Mouse (Mus musculus): ENCODE data around the gene Kalrn. TPM values are rescaled to one million over a fixed set of nuclear protein-coding genes. Genes with fewer than 3 reads are reported as not detected.
A peak's percentile ranks its signal among the peaks of the same experiment; 100 is the strongest.

The Kalrn gene
- 9.2 and 9.8 TPM in 2 replicates for polyA plus RNA-seq (2015; fragmentation: Nextera tagmentation; extraction: Ambion mirVana)

- Histone ChIP-seq H3K4me3 (peak within 1 kb of the TSS; percentile 69), H3K27ac (peak within 1 kb of the TSS; percentile 92), H3K4me2 (peak within 1 kb of the TSS; percentile 93), H3K36me3 (no peaks in the 10 kb centered on the region), H3K27me3 (peaks cover 7% of the 10 kb centered on the region), H3K9ac (peak within 1 kb of the TSS; percentile 95), H3K4me1 (peaks cover 17% of the 10 kb centered on the region), H3K9me3 (no peaks in the 10 kb centered on the region)
- WGBS, result under 1% methylated on average over 48 of the region's 84 CpGs
- ATAC-seq (ENCODE audit: insufficient number of reproducible peaks, low FRiP score, low TSS enrichment, low read depth), result peak; percentile 88
Observed at GRCm38 (mm10) chr16:34573151-34573802, at the start of gene Kalrn. Gene Kalrn, minus strand, starts transcription at chr16:34573532.

DNA sequence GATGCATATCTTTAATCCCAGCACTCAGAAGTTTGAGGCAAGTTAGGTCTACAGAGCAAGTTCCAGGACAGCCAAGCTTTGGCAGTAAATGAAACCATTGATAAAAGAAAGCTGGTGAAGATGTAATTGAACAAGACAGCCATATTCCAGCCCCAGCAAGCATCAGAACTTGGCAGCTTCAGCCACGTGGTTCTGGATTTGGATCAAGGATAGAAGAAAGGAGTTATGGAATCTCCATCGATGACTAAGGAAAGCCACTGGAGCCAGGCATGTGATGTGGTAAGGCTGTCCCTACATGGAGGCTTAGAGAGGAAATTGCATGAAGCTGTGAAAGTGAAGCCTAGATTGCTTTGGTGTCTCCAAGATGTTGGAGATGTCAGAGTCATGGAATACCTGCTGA lies 40.7 kb upstream of the Kalrn start:
- 81% methylated on average over 2 of the region's 2 CpGs for WGBS
- no peak for ATAC-seq (ENCODE audit: insufficient number of reproducible peaks, low FRiP score, low TSS enrichment, low read depth)
- Histone ChIP-seq H3K27me3 (no peaks in the 10 kb centered on the region), H3K9me3 (no peaks in the 10 kb centered on the region), H3K4me1 (no peaks in the 10 kb centered on the region), H3K9ac (no peak overlapping the region), H3K27ac (no peak overlapping the region), H3K4me3 (no peak overlapping the region), H3K36me3 (no peaks in the 10 kb centered on the region), H3K4me2 (no peak overlapping the region)

DNA sequence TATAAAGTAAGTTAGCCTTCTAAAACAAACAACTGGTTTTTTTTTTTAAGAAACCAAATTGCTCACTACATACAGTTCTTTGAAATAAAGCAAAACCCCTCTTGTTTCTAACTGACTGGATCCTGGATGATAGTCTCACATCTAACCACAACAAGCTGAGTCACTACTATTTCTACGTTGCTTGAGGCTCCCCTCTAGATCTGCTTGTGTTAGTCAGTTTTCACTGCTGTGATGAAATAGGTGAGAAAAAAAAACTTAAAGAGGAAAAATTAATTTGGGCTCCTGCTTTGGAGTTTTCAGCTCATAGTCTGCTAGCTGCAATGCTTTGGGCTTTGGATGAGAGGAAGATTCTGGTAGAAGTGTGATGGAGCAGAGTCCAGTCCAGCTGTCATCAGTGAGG lies 36.8 kb upstream of the Kalrn start:
- H3K36me3 ChIP-seq, result no peaks in the 10 kb centered on the region
- no peak overlapping the region for H3K27ac ChIP-seq
- WGBS, result 68% methylated on average over 1 of the region's 1 CpGs
- no peak overlapping the region for H3K4me3 ChIP-seq
- H3K4me1 ChIP-seq, result 0 out of 2 replicates have a peak, but pooled peaks cover 4% of the 10 kb centered on the region
- no peak overlapping the region for H3K9ac ChIP-seq
- no peaks in the 10 kb centered on the region for H3K27me3 ChIP-seq
- ATAC-seq (ENCODE audit: insufficient number of reproducible peaks, low FRiP score, low TSS enrichment, low read depth), result no peak
- H3K9me3 ChIP-seq, result no peaks in the 10 kb centered on the region
- H3K4me2 ChIP-seq, result no peak overlapping the region

- H3K4me3 ChIP-seq, result no peak overlapping the region
- no peaks in the 10 kb centered on the region for H3K36me3 ChIP-seq
- no peaks in the 10 kb centered on the region; the same call in 1 of the 2 replicates for H3K27me3 ChIP-seq
- 0 out of 2 replicates have a peak, but pooled peaks cover 6% of the 10 kb centered on the region for H3K4me1 ChIP-seq
- no peak overlapping the region for H3K4me2 ChIP-seq
- 26% methylated on average over 3 of the region's 3 CpGs for WGBS
- ATAC-seq (ENCODE audit: insufficient number of reproducible peaks, low FRiP score, low TSS enrichment, low read depth), result no peak
- H3K9me3 ChIP-seq, result no peaks in the 10 kb centered on the region
- no peak overlapping the region for H3K9ac ChIP-seq
- H3K27ac ChIP-seq, result no peak overlapping the region
Observed at GRCm38 (mm10) chr16:34605679-34606078, 32.3 kb upstream of the Kalrn start.

DNA sequence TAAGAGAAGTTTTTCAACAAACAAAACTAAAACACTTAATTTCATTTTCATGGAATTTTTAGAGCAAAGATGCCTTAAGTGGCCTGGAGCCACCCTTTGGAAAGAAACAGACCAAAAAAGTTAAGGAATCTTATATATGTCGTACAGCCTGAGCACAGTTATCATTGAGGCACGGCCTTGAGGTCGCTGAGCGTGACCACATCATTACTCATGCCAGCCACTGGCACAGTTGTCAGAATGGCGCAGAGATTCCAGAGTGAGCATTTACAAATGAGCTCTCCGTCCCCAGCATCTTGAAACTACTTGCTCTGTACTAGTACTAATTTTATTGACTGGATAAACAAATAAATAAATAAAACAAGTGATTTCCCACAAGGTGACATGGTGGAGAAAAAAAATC lies 30.5 kb upstream of the Kalrn start:
- Histone ChIP-seq H3K27me3 (no peaks in the 10 kb centered on the region; the same call in 1 of the 2 replicates), H3K4me1 (0 out of 2 replicates have a peak, but pooled peaks cover 6% of the 10 kb centered on the region), H3K4me3 (no peak overlapping the region), H3K9me3 (no peaks in the 10 kb centered on the region), H3K4me2 (no peak overlapping the region), H3K36me3 (no peaks in the 10 kb centered on the region), H3K9ac (no peak overlapping the region), H3K27ac (no peak overlapping the region)
- no peak for ATAC-seq (ENCODE audit: insufficient number of reproducible peaks, low FRiP score, low TSS enrichment, low read depth)
- WGBS, result 66% methylated on average over 6 of the region's 6 CpGs

GRCm38 (mm10) chr16:34603076-34603475 lies 29.7 kb upstream of the Kalrn start:
- 59% methylated on average over 4 of the region's 4 CpGs for WGBS
- no peak for ATAC-seq (ENCODE audit: insufficient number of reproducible peaks, low FRiP score, low TSS enrichment, low read depth)
- Histone ChIP-seq H3K27me3 (no peaks in the 10 kb centered on the region; the same call in 1 of the 2 replicates), H3K27ac (no peak overlapping the region), H3K9ac (no peak overlapping the region), H3K4me2 (no peak overlapping the region), H3K9me3 (no peaks in the 10 kb centered on the region), H3K4me3 (no peak overlapping the region), H3K4me1 (0 out of 2 replicates have a peak, but pooled peaks cover 6% of the 10 kb centered on the region), H3K36me3 (no peaks in the 10 kb centered on the region)

- WGBS, result 55% methylated on average over 4 of the region's 4 CpGs
- H3K9me3 ChIP-seq, result no peaks in the 10 kb centered on the region
- no peak for ATAC-seq (ENCODE audit: insufficient number of reproducible peaks, low FRiP score, low TSS enrichment, low read depth)
- no peak overlapping the region for H3K27ac ChIP-seq
- H3K4me3 ChIP-seq, result no peak overlapping the region
- H3K9ac ChIP-seq, result no peak overlapping the region
- 0 out of 2 replicates have a peak, but pooled peaks cover 6% of the 10 kb centered on the region for H3K4me1 ChIP-seq
- H3K27me3 ChIP-seq, result no peaks in the 10 kb centered on the region; the same call in 1 of the 2 replicates
- no peaks in the 10 kb centered on the region for H3K36me3 ChIP-seq
- H3K4me2 ChIP-seq, result no peak overlapping the region
Observed at GRCm38 (mm10) chr16:34601954-34602353, 28.6 kb upstream of the Kalrn start.

- ATAC-seq (ENCODE audit: insufficient number of reproducible peaks, low FRiP score, low TSS enrichment, low read depth), result no peak
- no peaks in the 10 kb centered on the region for H3K9me3 ChIP-seq
- no peaks in the 10 kb centered on the region for H3K36me3 ChIP-seq
- H3K27ac ChIP-seq, result no peak overlapping the region
- no peak overlapping the region for H3K4me3 ChIP-seq
- no peaks in the 10 kb centered on the region for H3K27me3 ChIP-seq
- WGBS, result 27% methylated on average over 3 of the region's 3 CpGs
- H3K9ac ChIP-seq, result no peak overlapping the region
- H3K4me2 ChIP-seq, result no peak overlapping the region
- no peaks in the 10 kb centered on the region for H3K4me1 ChIP-seq
Observed at GRCm38 (mm10) chr16:34595294-34595693, 22.0 kb upstream of the Kalrn start.

GRCm38 (mm10) chr16:34594597-34595262 lies 21.4 kb upstream of the Kalrn start:
- no peak for ATAC-seq (ENCODE audit: insufficient number of reproducible peaks, low FRiP score, low TSS enrichment, low read depth)
- Histone ChIP-seq H3K27me3 (no peaks in the 10 kb centered on the region), H3K36me3 (no peaks in the 10 kb centered on the region), H3K4me2 (no peak overlapping the region), H3K27ac (no peak overlapping the region), H3K4me3 (no peak overlapping the region), H3K9me3 (no peaks in the 10 kb centered on the region), H3K4me1 (no peaks in the 10 kb centered on the region), H3K9ac (no peak overlapping the region)
- WGBS, result 71% methylated on average over 8 of the region's 8 CpGs

- H3K27ac ChIP-seq, result no peak overlapping the region
- no peaks in the 10 kb centered on the region for H3K9me3 ChIP-seq
- H3K36me3 ChIP-seq, result no peaks in the 10 kb centered on the region
- no peak overlapping the region for H3K4me2 ChIP-seq
- 64% methylated on average over 2 of the region's 2 CpGs for WGBS
- H3K27me3 ChIP-seq, result no peaks in the 10 kb centered on the region
- no peaks in the 10 kb centered on the region for H3K4me1 ChIP-seq
- ATAC-seq (ENCODE audit: insufficient number of reproducible peaks, low FRiP score, low TSS enrichment, low read depth), result no peak
- no peak overlapping the region for H3K4me3 ChIP-seq
- no peak overlapping the region for H3K9ac ChIP-seq
Observed at GRCm38 (mm10) chr16:34592696-34593095, 19.4 kb upstream of the Kalrn start.

DNA sequence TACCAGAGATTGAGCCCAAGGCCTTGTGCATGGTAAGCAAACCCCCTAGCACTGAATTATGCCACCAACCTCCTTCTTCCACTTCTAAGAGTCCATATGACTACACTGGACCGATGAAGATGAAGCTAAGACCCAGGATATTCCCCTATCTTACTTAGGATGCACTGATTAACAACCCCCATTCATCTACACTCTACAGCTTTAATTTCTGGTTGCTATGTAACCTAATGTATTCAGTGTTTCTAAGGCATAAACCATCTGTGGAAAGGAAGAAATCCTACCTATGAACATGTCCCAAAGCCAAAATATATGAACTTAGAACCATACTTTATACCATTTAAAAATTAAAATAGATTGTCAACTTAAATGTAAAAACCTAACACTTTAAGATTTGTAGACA lies 18.6 kb upstream of the Kalrn start:
- Histone ChIP-seq H3K27me3 (no peaks in the 10 kb centered on the region), H3K9ac (no peak overlapping the region), H3K27ac (no peak overlapping the region), H3K9me3 (no peaks in the 10 kb centered on the region), H3K4me3 (no peak overlapping the region), H3K4me1 (no peaks in the 10 kb centered on the region), H3K4me2 (no peak overlapping the region), H3K36me3 (no peaks in the 10 kb centered on the region)
- no peak for ATAC-seq (ENCODE audit: insufficient number of reproducible peaks, low FRiP score, low TSS enrichment, low read depth)
- 100% methylated on average over 1 of the region's 1 CpGs for WGBS

- Histone ChIP-seq H3K4me2 (no peak overlapping the region), H3K4me1 (no peaks in the 10 kb centered on the region), H3K36me3 (no peaks in the 10 kb centered on the region), H3K9me3 (no peaks in the 10 kb centered on the region), H3K27me3 (0 out of 2 replicates have a peak, but pooled peaks cover under 1% of the 10 kb centered on the region), H3K4me3 (no peak overlapping the region), H3K9ac (no peak overlapping the region), H3K27ac (no peak overlapping the region)
- WGBS, result 91% methylated on average over 4 of the region's 4 CpGs
- no peak for ATAC-seq (ENCODE audit: insufficient number of reproducible peaks, low FRiP score, low TSS enrichment, low read depth)
Observed at GRCm38 (mm10) chr16:34579671-34580326, 6.5 kb upstream of the Kalrn start.

All from limb, embryonic 15.5 days (tissue).